Mouse (Mus musculus): ENCODE measurements around the gene Fer. TPM values are rescaled to one million over a fixed set of nuclear protein-coding genes. Genes with fewer than 3 reads are reported as not detected.

The Fer gene
- total RNA-seq, 1 experiment from 2014 or later, result 23.8 TPM

DNA sequence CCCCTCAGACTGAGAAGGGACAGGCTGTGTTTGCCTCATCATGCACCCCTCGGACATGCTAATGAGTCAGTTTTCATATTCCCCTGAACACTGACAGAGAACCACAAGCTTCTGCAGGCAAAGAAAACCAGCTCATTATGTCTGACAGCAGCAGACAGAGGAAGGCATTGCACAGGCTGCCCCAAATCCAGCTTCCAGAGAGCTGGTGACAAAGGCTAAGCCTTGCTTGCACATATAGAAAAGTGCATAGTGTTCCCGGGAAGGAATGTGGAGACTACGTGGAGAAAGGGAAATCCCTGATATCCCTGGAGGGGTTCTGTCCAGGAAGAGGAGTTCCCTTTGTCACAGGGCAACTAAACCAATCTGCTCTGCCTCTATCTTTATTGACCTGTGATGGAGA lies 318.4 kb downstream of the Fer start:
- ATAC-seq (replicated peaks; ENCODE audit: insufficient number of reproducible peaks, low FRiP score, low TSS enrichment, poor library complexity, severe bottlenecking), result no peak

DNA sequence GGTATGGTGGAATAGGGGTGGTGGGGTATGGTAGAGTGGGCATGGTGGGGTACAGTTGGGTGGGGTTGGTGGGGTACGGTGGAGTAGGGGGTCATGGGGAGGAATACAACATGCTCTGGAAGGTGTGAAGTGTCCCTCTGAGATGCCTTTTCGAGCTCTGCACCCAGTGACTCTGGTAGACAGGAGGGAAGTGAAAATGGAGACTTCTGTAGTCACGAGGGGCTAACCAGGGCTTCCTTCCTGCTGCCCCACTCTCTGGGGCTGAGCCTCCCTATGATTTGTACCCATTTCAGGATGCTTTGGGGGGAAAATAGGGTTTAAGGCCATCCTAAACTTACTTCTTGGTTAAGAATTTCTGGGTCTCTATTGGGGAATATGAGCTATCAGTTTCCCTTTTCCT lies 319.7 kb downstream of the Fer start:
- ATAC-seq (replicated peaks; ENCODE audit: insufficient number of reproducible peaks, low FRiP score, low TSS enrichment, poor library complexity, severe bottlenecking), result no peak

DNA sequence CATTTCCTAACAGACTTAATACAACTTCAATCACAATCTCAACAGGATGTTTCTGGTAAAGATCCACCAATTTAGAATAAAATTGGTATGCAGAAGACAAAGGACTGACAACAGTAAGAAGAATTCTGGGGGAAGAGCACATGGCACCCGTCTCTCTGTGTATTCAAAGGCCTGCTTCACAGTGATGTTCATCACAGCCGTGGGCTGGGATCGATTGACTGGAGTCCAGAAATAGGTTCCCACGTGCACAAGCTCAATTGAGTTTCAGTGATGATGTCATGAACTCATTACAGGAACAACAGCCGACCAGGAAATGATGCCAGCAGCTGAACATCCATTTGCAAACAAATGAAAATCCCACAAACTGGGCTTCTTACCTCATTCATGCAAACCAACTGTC lies 320.3 kb downstream of the Fer start:
- no peak for ATAC-seq (replicated peaks; ENCODE audit: insufficient number of reproducible peaks, low FRiP score, low TSS enrichment, poor library complexity, severe bottlenecking)

Other genes with a start within 250 kb of the Fer start
- 3.2 TPM in 1 of 3 replicates, not detected in the others for gene A930002H24Rik, start 729 bp downstream of the Fer start, total RNA-seq (2017)